Mouse (Mus musculus) MEL (cell line): ENCODE measurements around the gene Prkce. TPM values are rescaled to one million over a fixed set of nuclear protein-coding genes. Genes with fewer than 3 reads are reported as not detected.

Experiments
- DNase-seq: peaks from one replicate; pipeline ENCODE4 v3.0.0; 2011; ENCODE audit warnings: low read depth, low spot score
- H3K27ac ChIP-seq: 2 replicates; pipeline ENCODE4 v1.5.1; 2012; ENCODE audit warnings: low read depth, mild to moderate bottlenecking, control low read depth, low read length, moderate library complexity; ENCODE audit not compliant: control insufficient read depth
- H3K27me3 ChIP-seq, 2 experiments: fragments of 150-350 bp in 1 of 2; sonication (generic) in 1 of 2; 2 replicates each; pipeline ENCODE4 v1.6.1; 2012; ENCODE audit warnings: low read length in 2 of 2, mild to moderate bottlenecking in 2 of 2, improper control_type of control experiment in 1 of 2, moderate library complexity in 1 of 2; ENCODE audit not compliant: insufficient read depth in 2 of 2, control insufficient read depth in 1 of 2
- H3K36me3 ChIP-seq, 2 experiments: 2 replicates each; pipeline ENCODE4 v1.6.1; 2012 to 2014; ENCODE audit warnings: low read length in 2 of 2, improper control_type of control experiment in 1 of 2, inconsistent platforms in 1 of 2, mild to moderate bottlenecking in 1 of 2; ENCODE audit not compliant: insufficient read depth in 2 of 2, control insufficient read depth in 1 of 2
- H3K4me1 ChIP-seq, 2 experiments: fragments of 150-350 bp in 1 of 2; sonication (generic) in 1 of 2; 2 replicates each; pipeline ENCODE4 v1.6.1; 2012; ENCODE audit warnings: low read length in 2 of 2, improper control_type of control experiment in 1 of 2, mild to moderate bottlenecking in 1 of 2; ENCODE audit not compliant: insufficient read depth in 2 of 2, control insufficient read depth in 1 of 2
- H3K4me3 ChIP-seq, 2 experiments: fragments of 150-350 bp in 1 of 2; sonication (generic) in 1 of 2; 2 replicates each; pipeline ENCODE4 v1.5.1; 2012; ENCODE audit warnings: low read depth in 2 of 2, low read length in 2 of 2, mild to moderate bottlenecking in 2 of 2, moderate library complexity in 2 of 2, control low read depth in 1 of 2, improper control_type of control experiment in 1 of 2; ENCODE audit not compliant: control insufficient read depth in 1 of 2, insufficient read depth in 1 of 2
- H3K79me2 ChIP-seq: 2 replicates; pipeline ENCODE4 v1.6.1; 2012; ENCODE audit warnings: mild to moderate bottlenecking, low read length, moderate library complexity; ENCODE audit not compliant: control insufficient read depth, poor library complexity, insufficient read depth
- H3K9ac ChIP-seq: 2 replicates; pipeline ENCODE4 v1.6.1; 2012; ENCODE audit warnings: low read depth, mild to moderate bottlenecking, control low read depth, low read length, moderate library complexity; ENCODE audit not compliant: control insufficient read depth, poor library complexity, severe bottlenecking
- H3K9me3 ChIP-seq: fragments of 150-350 bp; sonication (generic); replicated peaks from 2 replicates; pipeline ENCODE4 v1.6.1; 2012; ENCODE audit warnings: mild to moderate bottlenecking, low read length, improper control_type of control experiment, moderate library complexity; ENCODE audit not compliant: insufficient read depth
- BHLHE40 ChIP-seq: IDR thresholded peaks from 2 replicates; pipeline ENCODE4 v1.6.1; 2012; ENCODE audit warnings: low read depth, mild to moderate bottlenecking, inconsistent platforms, low read length, improper control_type of control experiment, borderline replicate concordance
- CHD2 ChIP-seq: IDR thresholded peaks from 2 replicates; pipeline ENCODE4 v1.6.1; 2011; ENCODE audit warnings: low read length, improper control_type of control experiment
- CTCF ChIP-seq, 3 experiments: IDR thresholded peaks in 2 of 3; conservative IDR thresholded peaks in 1 of 3; 2 replicates each; pipeline ENCODE4 v1.5.1; 2011 to 2012; ENCODE audit warnings: low read length in 3 of 3, low read depth in 2 of 3, mild to moderate bottlenecking in 2 of 3, improper control_type of control experiment in 1 of 3, inconsistent platforms in 1 of 3, mixed read lengths in 1 of 3, moderate library complexity in 1 of 3; ENCODE audit not compliant: control insufficient read depth in 1 of 3, insufficient read depth in 1 of 3, poor library complexity in 1 of 3, severe bottlenecking in 1 of 3
- E2F4 ChIP-seq: IDR thresholded peaks from 2 replicates; pipeline ENCODE4 v1.6.1; 2011; ENCODE audit warnings: low read depth, low read length, improper control_type of control experiment, borderline replicate concordance
- EP300 ChIP-seq, 2 experiments: IDR thresholded peaks; 2 replicates each; pipeline ENCODE4 v1.6.1; 2011; ENCODE audit warnings: improper control_type of control experiment in 2 of 2, low read length in 2 of 2, low read depth in 1 of 2, mild to moderate bottlenecking in 1 of 2
- GABPA ChIP-seq: IDR thresholded peaks from 2 replicates; pipeline ENCODE4 v1.6.1; 2012; ENCODE audit warnings: low read depth, mild to moderate bottlenecking, inconsistent platforms, low read length, improper control_type of control experiment, moderate library complexity
- GATA1 ChIP-seq: IDR thresholded peaks from 2 replicates; pipeline ENCODE4 v1.6.1; 2011; ENCODE audit warnings: low read depth, low read length, improper control_type of control experiment
- JUND ChIP-seq: IDR thresholded peaks from 2 replicates; pipeline ENCODE4 v1.6.1; 2011; ENCODE audit warnings: low read depth, mild to moderate bottlenecking, improper control_type of control experiment, low read length
- MAFK ChIP-seq: IDR thresholded peaks from 2 replicates; pipeline ENCODE4 v1.6.1; 2011; ENCODE audit warnings: low read depth, mild to moderate bottlenecking, low read length, improper control_type of control experiment, borderline replicate concordance
- MEF2A ChIP-seq: IDR thresholded peaks from 2 replicates; pipeline ENCODE4 v1.6.1; 2014; ENCODE audit warnings: low read depth, mild to moderate bottlenecking, inconsistent platforms, low read length, improper control_type of control experiment; ENCODE audit not compliant: poor library complexity, insufficient replicate concordance, severe bottlenecking; ENCODE audit errors: extremely low read depth
- MYB ChIP-seq: IDR thresholded peaks from 2 replicates; pipeline ENCODE4 v1.6.1; 2011; ENCODE audit warnings: mild to moderate bottlenecking, low read depth, low read length, improper control_type of control experiment
- MYC ChIP-seq: IDR thresholded peaks from 2 replicates; pipeline ENCODE4 v1.6.1; 2011; ENCODE audit warnings: low read depth, mild to moderate bottlenecking, low read length, improper control_type of control experiment, moderate library complexity
- POLR2A ChIP-seq, 2 experiments: IDR thresholded peaks; 2 replicates each; pipeline ENCODE4 v1.6.1; 2011 to 2012; ENCODE audit warnings: low read length in 2 of 2, mild to moderate bottlenecking in 2 of 2, control low read depth in 1 of 2, improper control_type of control experiment in 1 of 2, low read depth in 1 of 2, moderate library complexity in 1 of 2; ENCODE audit not compliant: control insufficient read depth in 1 of 2, insufficient read depth in 1 of 2, poor library complexity in 1 of 2
- POLR2AphosphoS2 ChIP-seq: IDR thresholded peaks from 2 replicates; pipeline ENCODE4 v1.6.1; 2011; ENCODE audit warnings: low read length, improper control_type of control experiment
- POLR2AphosphoS5 ChIP-seq: IDR thresholded peaks from 2 replicates; pipeline ENCODE4 v1.6.1; 2012; ENCODE audit warnings: low read depth, borderline replicate concordance, mild to moderate bottlenecking, inconsistent platforms, low read length, moderate library complexity, mixed read lengths
- RAD21 ChIP-seq: IDR thresholded peaks from 2 replicates; pipeline ENCODE4 v1.6.1; 2011; ENCODE audit warnings: mild to moderate bottlenecking, low read depth, low read length, improper control_type of control experiment
- SIN3A ChIP-seq: IDR thresholded peaks from 2 replicates; pipeline ENCODE4 v1.6.1; 2012; ENCODE audit warnings: low read length, improper control_type of control experiment, inconsistent platforms
- SMC3 ChIP-seq: IDR thresholded peaks from 2 replicates; pipeline ENCODE4 v1.6.1; 2011; ENCODE audit warnings: low read depth, low read length, improper control_type of control experiment
- TAL1 ChIP-seq: IDR thresholded peaks from 2 replicates; pipeline ENCODE4 v1.6.1; 2012; ENCODE audit warnings: mild to moderate bottlenecking, inconsistent platforms, low read length, moderate library complexity, mixed read lengths
- TCF12 ChIP-seq: IDR thresholded peaks from 2 replicates; pipeline ENCODE4 v1.6.1; 2014; ENCODE audit warnings: low read depth, mild to moderate bottlenecking, inconsistent platforms, low read length, improper control_type of control experiment, moderate library complexity
- UBTF ChIP-seq: IDR thresholded peaks from 2 replicates; pipeline ENCODE4 v1.6.1; 2012; ENCODE audit warnings: low read depth, mild to moderate bottlenecking, inconsistent platforms, low read length, improper control_type of control experiment, moderate library complexity, borderline replicate concordance; ENCODE audit not compliant: insufficient read depth
- USF1 ChIP-seq: IDR thresholded peaks from 2 replicates; pipeline ENCODE4 v1.6.1; 2014; ENCODE audit warnings: low read depth, mild to moderate bottlenecking, inconsistent platforms, low read length, improper control_type of control experiment, moderate library complexity
- ZNF384 ChIP-seq: IDR thresholded peaks from 2 replicates; pipeline ENCODE4 v1.6.1; 2012; ENCODE audit warnings: low read depth, mild to moderate bottlenecking, inconsistent platforms, low read length, improper control_type of control experiment
- polyA plus RNA-seq, 2 experiments: library from polyadenylated mRNA; stranded (reverse) in 1 of 2; unstranded in 1 of 2; fragments of >175 nt in 1 of 2; fragments of >200 nt in 1 of 2; gene quantifications; 2 replicates each; pipeline versions ENCODE4 v1.2.1 to v1.2.4; 2012; ENCODE audit warnings: low replicate concordance in 2 of 2, low read depth in 1 of 2; ENCODE audit not compliant: insufficient read length in 2 of 2, insufficient read depth in 1 of 2, missing spikeins in 1 of 2
- total RNA-seq: library from RNA; depleted of rRNA; stranded (reverse); fragments of 300-350 nt; gene quantifications from 2 replicates; pipeline ENCODE4 v1.2.3, GENCODE M21; 2012

Gene Prkce
- total and polyA plus RNA-seq, 3 experiments = 3.0 to 5.3 TPM; not detected in 1

DNA sequence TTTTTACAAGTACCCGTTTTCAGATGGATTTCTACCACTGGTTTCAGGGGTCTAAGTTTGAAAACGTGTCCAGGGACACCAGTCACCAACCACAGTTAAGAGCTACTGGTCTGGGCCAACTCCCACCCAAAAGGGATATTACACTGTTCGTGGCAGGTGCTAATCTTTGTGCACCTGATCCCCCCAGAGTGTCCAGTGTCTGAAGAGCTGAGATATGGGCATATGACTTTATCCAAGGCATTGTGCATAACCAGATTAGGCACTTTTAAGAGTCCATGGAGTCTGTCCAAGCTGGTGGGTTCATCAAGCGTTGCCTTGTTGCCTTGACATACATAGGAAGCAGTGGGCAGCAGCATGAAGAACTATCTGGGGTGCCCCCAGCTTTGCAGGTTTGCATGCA is 254.4 kb downstream of the Prkce start:
- no peak for DNase-seq
- Histone ChIP-seq H3K9me3 (no peaks in the 10 kb centered on the region), H3K27me3 (no peaks in the 10 kb centered on the region), H3K79me2 (no peaks in the 10 kb centered on the region), H3K27ac (no peak overlapping the region), H3K9ac (no peak overlapping the region), H3K4me3 (no peak overlapping the region), H3K36me3 (0 out of 4 replicates have a peak, but pooled peaks cover 0 to 2% of the 10 kb centered on the region in 2 experiments), H3K4me1 (peaks cover 0 to 4% of the 10 kb centered on the region in 2 experiments; a peak in 2 of 4 replicates)
- no peak for TF ChIP-seq MYC
- no peak for TF ChIP-seq MEF2A
- TF ChIP-seq RAD21 = no peak
- peak; percentile 83 for TF ChIP-seq TCF12
- peak; percentile 31 to 76; a peak in 3 of 4 replicates for TF ChIP-seq EP300 (IDR thresholded peaks at IDR 0.05; ENCODE audit: low read depth in 1 of 2, low read length in 2 of 2)
- no peak for TF ChIP-seq POLR2AphosphoS5
- TF ChIP-seq MAFK = no peak
- TF ChIP-seq GATA1 = peak; percentile 34; the same call in 1 of the 2 replicates
- TF ChIP-seq SIN3A = no peak
- no peak for TF ChIP-seq POLR2AphosphoS2
- no peak for TF ChIP-seq USF1
- no peak for TF ChIP-seq JUND
- no peak for TF ChIP-seq POLR2A (IDR thresholded peaks at IDR 0.05; ENCODE audit: control insufficient read depth in 1 of 2, insufficient read depth in 1 of 2, low read depth in 1 of 2, low read length in 2 of 2, poor library complexity in 1 of 2)
- TF ChIP-seq TAL1 = peak; percentile 57

DNA sequence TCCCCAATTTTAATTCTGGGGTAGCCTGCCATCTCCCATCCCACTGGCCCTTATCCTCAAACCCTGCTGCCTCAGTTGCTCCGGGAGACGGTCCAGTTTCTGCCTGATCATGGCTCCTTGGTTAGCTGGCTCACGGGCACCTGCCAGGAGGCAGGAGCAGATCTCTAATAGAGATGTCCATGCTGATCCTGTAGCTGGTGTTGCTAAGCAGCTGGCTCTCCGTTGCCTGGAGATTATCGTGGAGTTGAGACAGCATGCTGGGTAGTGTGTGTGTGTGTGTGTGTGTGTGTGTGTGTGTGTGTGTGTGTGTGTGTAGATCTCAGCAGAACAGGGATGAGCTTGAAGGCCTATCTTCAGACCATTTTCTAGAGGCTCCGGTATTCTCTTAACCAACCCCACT is 262.3 kb downstream of the Prkce start:
- DNase-seq = no peak
- H3K79me2 ChIP-seq = no peaks in the 10 kb centered on the region
- no peaks in the 10 kb centered on the region for H3K27me3 ChIP-seq
- H3K9me3 ChIP-seq = no peaks in the 10 kb centered on the region
- H3K4me3 ChIP-seq = no peak overlapping the region
- TF ChIP-seq BHLHE40 = no peak
- TF ChIP-seq POLR2AphosphoS5 = no peak
- TF ChIP-seq MYB = no peak
- no peak for TF ChIP-seq MYC
- no peak for TF ChIP-seq E2F4
- no peak for TF ChIP-seq ZNF384
- no peak for TF ChIP-seq JUND
- no peak for TF ChIP-seq GATA1
- no peak for TF ChIP-seq GABPA
- no peak for TF ChIP-seq USF1
- TF ChIP-seq UBTF = no peak
- no peak for TF ChIP-seq CTCF (IDR thresholded peaks at IDR 0.05 in 2 of 3, conservative IDR thresholded peaks at IDR 0.05 in 1 of 3; ENCODE audit: control insufficient read depth in 1 of 3, insufficient read depth in 1 of 3, low read depth in 2 of 3, low read length in 3 of 3, poor library complexity in 1 of 3, severe bottlenecking in 1 of 3)
- TF ChIP-seq SMC3 = no peak
- TF ChIP-seq CHD2 = no peak
- TF ChIP-seq EP300 (IDR thresholded peaks at IDR 0.05; ENCODE audit: low read depth in 1 of 2, low read length in 2 of 2) = no peak
- TF ChIP-seq, all 39 proteins: peak for 0
- no peak overlapping the region for H3K27ac ChIP-seq
- no peak overlapping the region for H3K9ac ChIP-seq
- H3K4me1 ChIP-seq = no peaks in the 10 kb centered on the region
- no peaks in the 10 kb centered on the region for H3K36me3 ChIP-seq
